Mouse (Mus musculus) kidney, embryonic 14.5 days (tissue): ENCODE data around the gene Reep3. TPM values are rescaled to one million over a fixed set of nuclear protein-coding genes. Genes with fewer than 3 reads are reported as not detected.

ENCODE experiments used
- ATAC-seq: fragments of 200-750 bp; cut with Nextera tagmentation; 2 replicates; pipeline ENCODE4 v1.8.0; 2017; ENCODE audit warnings: moderate number of reproducible peaks, mild to moderate bottlenecking, moderate TSS enrichment, moderate library complexity; ENCODE audit not compliant: low FRiP score, low TSS enrichment
- H3K27ac ChIP-seq: fragments of 300-500 bp; sonication (generic); 2 replicates; pipeline ENCODE4 v1.5.1; 2014; ENCODE audit warnings: low read depth, mild to moderate bottlenecking, low read length, moderate library complexity, mixed read lengths
- H3K27me3 ChIP-seq: fragments of 300-500 bp; sonication (generic); 2 replicates; pipeline ENCODE4 v1.6.1; 2014; ENCODE audit warnings: mild to moderate bottlenecking, low read length; ENCODE audit not compliant: control insufficient read depth, insufficient read depth
- H3K36me3 ChIP-seq: fragments of 300-500 bp; sonication (generic); 2 replicates; pipeline ENCODE4 v1.6.1; 2014; ENCODE audit warnings: low read length, mixed read lengths; ENCODE audit not compliant: control insufficient read depth, insufficient read depth
- H3K4me1 ChIP-seq: fragments of 300-500 bp; sonication (generic); 2 replicates; pipeline ENCODE4 v1.6.1; 2014; ENCODE audit warnings: low read length, mixed read lengths; ENCODE audit not compliant: control insufficient read depth, insufficient read depth
- H3K4me2 ChIP-seq: fragments of 300-500 bp; sonication (generic); replicated peaks from 2 replicates; pipeline ENCODE4 v1.6.1; 2014; ENCODE audit warnings: low read depth, mild to moderate bottlenecking, low read length
- H3K4me3 ChIP-seq: fragments of 300-500 bp; sonication (generic); 2 replicates; pipeline ENCODE4 v1.5.1; 2014; ENCODE audit warnings: mild to moderate bottlenecking, low read length
- H3K9ac ChIP-seq: fragments of 300-500 bp; sonication (generic); 2 replicates; pipeline ENCODE4 v1.6.1; 2014; ENCODE audit warnings: low read depth, mild to moderate bottlenecking, low read length, moderate library complexity
- H3K9me3 ChIP-seq: fragments of 300-500 bp; sonication (generic); 2 replicates; pipeline ENCODE4 v1.6.1; 2016; ENCODE audit warnings: low read length; ENCODE audit not compliant: control insufficient read depth
- WGBS: fragments of 180-500 bp; shearing (Covaris S2); extraction: QIAGEN DNeasy Blood & Tissue Kit; methylation state at CpG from one replicate; pipeline ENCODE4 v1.1.7; 2014; 5-methylcytosine and 5-hydroxymethylcytosine counted together
- polyA plus RNA-seq: library from polyadenylated mRNA; unstranded; fragments of >200 nt; fragmentation: Nextera tagmentation; extraction: Ambion mirVana; gene quantifications from 2 replicates; pipeline ENCODE4 v1.2.1, GENCODE M21; 2014

Gene Reep3
- polyA plus RNA-seq, 1 experiment from 2014 or later = 50.6 TPM

DNA sequence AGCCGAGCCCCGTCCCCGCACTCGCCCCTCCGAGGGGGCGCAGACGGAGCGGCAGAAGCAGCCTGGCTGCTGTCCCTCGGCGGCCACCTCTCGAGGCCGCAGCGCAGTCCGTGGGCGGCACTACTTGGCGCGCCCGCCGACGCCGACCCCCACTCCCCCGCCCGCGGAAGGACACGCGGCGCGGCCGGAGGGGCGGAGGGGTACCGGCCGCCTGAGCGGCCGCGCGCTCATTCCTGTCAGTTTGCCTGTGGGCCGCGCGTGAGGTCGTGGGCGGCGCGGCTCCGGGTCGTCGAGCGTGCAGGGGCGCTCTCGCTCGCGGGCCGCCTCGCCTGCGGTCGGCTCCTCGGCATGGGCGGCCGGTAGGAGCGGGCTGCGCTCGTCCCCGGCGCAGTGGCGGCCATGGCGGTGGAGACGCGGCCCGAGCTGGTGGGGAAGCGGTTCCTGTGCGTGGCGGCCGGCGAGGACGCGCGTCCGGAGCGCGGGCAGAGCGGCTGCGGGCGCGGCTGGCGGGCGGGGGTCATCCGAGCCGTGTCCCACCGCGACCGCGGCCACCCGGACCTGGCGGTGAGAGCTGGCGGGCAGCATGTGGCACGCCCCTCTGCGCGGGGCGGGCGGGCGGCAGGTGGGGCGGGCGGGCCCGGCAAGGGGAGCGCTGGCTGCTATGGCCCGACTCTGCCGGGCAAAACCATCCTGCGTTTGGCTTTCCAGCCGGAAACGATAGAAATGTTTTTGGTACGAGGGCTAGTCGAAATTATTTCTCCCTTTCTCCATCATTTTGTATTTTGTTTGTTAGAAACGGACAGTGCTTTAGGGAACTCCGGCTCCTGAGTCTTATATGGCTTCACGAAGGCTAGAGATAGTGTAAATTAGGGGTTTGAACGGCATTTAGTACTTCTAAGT lies 30.4 kb upstream of the Reep3 start:
- peak; percentile 80 for ATAC-seq
- Histone ChIP-seq H3K9me3 (no peaks in the 10 kb centered on the region), H3K4me2 (peak overlapping the region; percentile 92), H3K4me1 (peaks cover 19% of the 10 kb centered on the region), H3K4me3 (peak overlapping the region; percentile 92), H3K36me3 (no peaks in the 10 kb centered on the region), H3K27me3 (no peaks in the 10 kb centered on the region), H3K27ac (peak overlapping the region; percentile 85), H3K9ac (peak overlapping the region; percentile 84)
- WGBS = under 1% methylated on average over 87 of the region's 115 CpGs

DNA sequence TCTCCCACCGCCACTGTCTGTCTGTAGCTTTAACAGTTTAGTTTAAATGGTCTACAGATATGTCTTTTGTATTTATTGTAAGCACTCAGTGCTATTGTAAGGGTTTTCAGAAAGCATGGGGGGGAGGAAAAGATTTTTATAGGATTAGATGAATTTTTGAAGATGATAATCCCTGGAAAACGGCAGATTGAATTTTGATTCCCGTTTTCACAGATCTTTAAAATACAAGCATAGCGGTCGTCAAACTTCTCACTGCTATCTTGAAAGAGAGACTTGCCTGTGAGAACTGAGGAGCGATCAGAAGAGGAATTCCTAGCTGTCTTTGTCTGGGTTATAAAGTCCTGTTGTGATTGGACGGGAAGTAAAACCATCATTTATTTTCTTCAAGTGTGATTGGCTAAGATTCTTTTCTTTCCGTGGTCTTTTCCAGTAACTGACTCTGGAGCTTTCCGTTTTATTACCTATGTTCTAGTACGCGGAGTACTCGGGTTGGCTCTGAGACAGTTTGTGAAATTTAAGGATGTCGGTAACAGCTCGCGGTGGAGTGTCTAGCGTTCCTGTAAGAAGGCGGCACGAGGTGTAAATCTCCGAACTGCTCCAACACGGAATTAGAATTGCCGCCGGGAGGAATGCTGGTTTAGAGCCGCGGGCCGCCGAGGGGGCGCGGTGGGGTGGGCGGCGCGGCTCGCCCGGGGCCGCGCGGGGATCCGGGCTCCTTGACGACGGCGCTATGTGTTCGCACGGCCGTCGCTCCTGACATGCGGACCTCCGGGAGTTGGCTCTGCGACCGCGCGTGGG lies 29.5 kb upstream of the Reep3 start:
- WGBS = 1% methylated on average over 49 of the region's 50 CpGs
- peak overlapping the region; percentile 92 for H3K4me2 ChIP-seq

DNA sequence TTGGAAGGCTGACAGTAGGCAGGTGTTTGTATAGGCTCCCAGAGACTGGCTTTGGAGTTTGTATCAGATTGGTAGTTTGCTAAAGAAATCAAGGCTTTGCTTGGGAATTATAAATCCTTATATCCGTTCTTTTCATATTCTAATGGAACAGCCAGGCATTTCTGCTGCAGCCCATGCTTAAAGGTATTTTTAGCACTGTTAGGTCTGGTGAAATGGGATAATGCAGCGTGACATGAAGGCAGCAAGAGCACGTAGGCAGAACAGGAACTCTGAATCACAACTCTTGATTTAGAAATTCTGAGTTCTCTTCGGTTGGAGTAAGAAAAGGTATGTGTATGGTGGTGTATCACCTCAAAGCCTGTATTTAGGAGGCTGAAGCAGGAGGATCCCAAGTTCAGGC lies 27.4 kb upstream of the Reep3 start:
- 89% methylated on average over 4 of the region's 4 CpGs for WGBS
- no peaks in the 10 kb centered on the region for H3K9me3 ChIP-seq
- H3K27me3 ChIP-seq = no peaks in the 10 kb centered on the region
- H3K4me1 ChIP-seq = peaks cover 31% of the 10 kb centered on the region
- H3K27ac ChIP-seq = no peak overlapping the region
- H3K4me2 ChIP-seq = no peak overlapping the region
- no peak overlapping the region for H3K9ac ChIP-seq
- no peak overlapping the region for H3K4me3 ChIP-seq
- no peak for ATAC-seq
- no peaks in the 10 kb centered on the region for H3K36me3 ChIP-seq

More for the DNA sequence above, 29.5 kb upstream of the Reep3 start:
- peak overlapping the region; percentile 84 for H3K9ac ChIP-seq
- H3K27ac ChIP-seq = peak overlapping the region; percentile 85
- H3K27me3 ChIP-seq = no peaks in the 10 kb centered on the region
- H3K4me3 ChIP-seq = peak overlapping the region; percentile 92
- no peaks in the 10 kb centered on the region for H3K9me3 ChIP-seq
- no peaks in the 10 kb centered on the region for H3K36me3 ChIP-seq
- peak; percentile 81 for ATAC-seq
- H3K4me1 ChIP-seq = peaks cover 24% of the 10 kb centered on the region

DNA sequence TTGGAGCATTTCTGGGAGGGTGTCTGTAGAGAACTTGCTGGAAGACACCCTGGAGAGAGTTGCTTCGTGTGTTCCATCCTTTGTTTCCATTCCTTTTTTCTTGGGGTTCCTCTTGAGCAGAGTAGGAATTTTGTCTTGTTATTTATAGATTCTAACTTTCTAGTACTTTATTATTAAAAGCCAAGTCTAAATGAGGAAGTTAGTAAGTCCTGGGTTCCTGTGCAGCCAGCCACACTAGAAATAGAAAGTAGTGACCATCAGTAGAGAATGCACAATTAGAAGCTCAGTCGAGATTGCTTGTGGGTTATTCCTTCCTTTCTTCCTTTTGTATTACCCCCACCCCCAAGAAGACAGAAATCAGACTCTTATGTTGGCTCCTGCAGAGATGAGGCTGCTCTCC lies 27.0 kb upstream of the Reep3 start:
- H3K9ac ChIP-seq = no peak overlapping the region
- no peak overlapping the region for H3K4me2 ChIP-seq
- H3K4me1 ChIP-seq = peaks cover 35% of the 10 kb centered on the region
- no peak for ATAC-seq
- H3K27ac ChIP-seq = no peak overlapping the region
- 71% methylated on average over 2 of the region's 2 CpGs for WGBS
- no peaks in the 10 kb centered on the region for H3K27me3 ChIP-seq
- no peaks in the 10 kb centered on the region for H3K36me3 ChIP-seq
- H3K9me3 ChIP-seq = no peaks in the 10 kb centered on the region
- no peak overlapping the region for H3K4me3 ChIP-seq

DNA sequence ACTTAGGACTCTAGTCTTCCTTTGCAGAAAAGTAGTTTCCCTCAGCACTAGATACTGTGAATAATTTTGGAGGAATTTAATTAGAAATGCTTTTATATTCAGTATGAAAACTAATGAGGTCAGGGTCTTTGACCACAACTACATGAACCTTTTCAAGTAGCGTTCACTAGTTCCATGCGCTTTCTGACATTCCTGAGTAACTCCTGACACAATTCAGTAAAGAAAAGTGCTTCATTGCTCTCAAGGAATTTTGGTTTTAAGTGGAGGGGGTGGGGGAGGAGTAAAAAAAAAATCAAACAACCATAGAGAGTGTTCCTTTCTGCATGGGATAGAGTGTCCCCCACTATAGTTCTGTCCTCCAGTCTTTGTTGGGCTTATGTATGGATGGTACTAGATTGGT lies 23.9 kb upstream of the Reep3 start:
- H3K27ac ChIP-seq = peak overlapping the region; percentile 63; the same call in 1 of the 2 replicates
- no peak overlapping the region for H3K9ac ChIP-seq
- H3K36me3 ChIP-seq = no peaks in the 10 kb centered on the region
- H3K27me3 ChIP-seq = no peaks in the 10 kb centered on the region
- H3K4me3 ChIP-seq = no peak overlapping the region
- no peaks in the 10 kb centered on the region for H3K9me3 ChIP-seq
- peak; percentile 39; the same call in 1 of the 2 replicates for ATAC-seq
- H3K4me2 ChIP-seq = no peak overlapping the region
- WGBS = 39% methylated on average over 2 of the region's 2 CpGs
- peaks cover 40% of the 10 kb centered on the region for H3K4me1 ChIP-seq

DNA sequence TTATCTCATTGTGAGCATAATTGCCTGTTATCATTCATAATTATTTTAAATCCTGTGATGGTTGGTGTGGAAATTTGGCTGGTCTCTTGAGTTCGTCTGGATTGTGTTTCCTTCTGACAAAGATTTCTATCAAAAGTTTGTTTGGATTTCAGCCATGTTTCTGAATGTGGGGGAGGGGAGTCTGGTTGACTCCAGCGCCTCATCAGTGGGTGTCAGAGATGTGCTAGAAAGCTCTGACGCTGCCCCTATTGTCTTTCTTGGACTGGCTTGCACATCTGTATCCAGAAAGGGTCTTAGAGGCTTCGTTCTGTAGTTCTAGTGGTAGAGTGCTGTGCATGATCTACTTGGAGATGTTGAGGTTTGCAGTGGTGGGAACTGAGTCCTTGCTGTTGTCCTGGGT lies 23.4 kb upstream of the Reep3 start:
- H3K4me3 ChIP-seq = no peak overlapping the region
- H3K27ac ChIP-seq = peak overlapping the region; percentile 63; the same call in 1 of the 2 replicates
- ATAC-seq = no peak
- H3K27me3 ChIP-seq = no peaks in the 10 kb centered on the region
- H3K9me3 ChIP-seq = no peaks in the 10 kb centered on the region
- no peak overlapping the region for H3K9ac ChIP-seq
- no peaks in the 10 kb centered on the region for H3K36me3 ChIP-seq
- 60% methylated on average over 4 of the region's 4 CpGs for WGBS
- H3K4me2 ChIP-seq = no peak overlapping the region
- H3K4me1 ChIP-seq = peaks cover 44% of the 10 kb centered on the region

DNA sequence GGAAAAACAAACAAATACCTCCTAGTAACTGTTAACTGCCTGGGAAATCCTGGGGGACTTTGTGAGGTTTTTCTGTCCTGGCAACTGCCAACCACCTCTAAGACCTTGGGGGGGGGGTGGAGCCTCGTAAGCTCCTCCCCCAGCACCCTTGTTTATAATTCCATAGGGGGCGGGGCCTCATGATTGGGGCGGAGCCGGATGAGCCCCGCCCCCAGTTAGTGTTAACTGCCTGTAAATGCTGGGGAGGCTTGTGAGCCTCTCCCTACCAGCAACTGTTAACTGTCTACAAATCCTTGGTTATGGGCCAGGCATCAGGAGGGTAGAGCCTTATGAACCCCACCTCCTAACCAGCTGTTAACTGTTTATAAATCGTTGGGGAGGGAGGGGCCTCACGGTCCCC lies 22.5 kb upstream of the Reep3 start:
- Histone ChIP-seq H3K9me3 (no peaks in the 10 kb centered on the region), H3K4me1 (peaks cover 47% of the 10 kb centered on the region), H3K27me3 (no peaks in the 10 kb centered on the region), H3K27ac (no peak overlapping the region), H3K4me3 (no peak overlapping the region), H3K36me3 (no peaks in the 10 kb centered on the region), H3K9ac (no peak overlapping the region), H3K4me2 (no peak overlapping the region)
- WGBS = 60% methylated on average over 7 of the region's 7 CpGs
- 0 out of 2 replicates have a peak, but pooled peaks have one; percentile 13 for ATAC-seq

DNA sequence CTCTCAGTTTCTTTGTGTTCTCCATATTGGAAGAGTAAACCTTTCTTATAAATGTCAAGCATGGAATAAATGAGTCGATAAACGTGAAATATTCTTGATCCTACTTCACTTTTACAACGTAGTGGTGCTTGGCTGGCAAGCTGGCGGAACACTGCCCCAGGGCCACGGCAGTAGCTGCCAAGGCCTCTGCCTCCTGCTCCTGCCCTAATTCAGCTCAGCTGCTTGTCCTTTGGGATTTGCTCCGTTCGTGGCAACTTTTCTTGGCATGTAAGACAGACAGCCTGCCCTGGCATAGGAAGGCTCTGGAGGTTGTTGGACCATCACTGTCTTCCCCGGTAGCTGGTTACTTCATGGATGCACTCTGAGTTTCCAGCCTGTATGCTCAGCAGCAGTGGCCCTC lies 19.5 kb upstream of the Reep3 start:
- Histone ChIP-seq H3K4me2 (no peak overlapping the region), H3K4me3 (no peak overlapping the region)
- WGBS = 57% methylated on average over 8 of the region's 8 CpGs

More for the DNA sequence above, 19.5 kb upstream of the Reep3 start:
- Histone ChIP-seq H3K27me3 (no peaks in the 10 kb centered on the region), H3K9ac (no peak overlapping the region), H3K4me1 (peaks cover 47% of the 10 kb centered on the region), H3K36me3 (no peaks in the 10 kb centered on the region), H3K27ac (no peak overlapping the region), H3K9me3 (no peaks in the 10 kb centered on the region)
- no peak for ATAC-seq
